Mouse (Mus musculus): Measurements from ENCODE around the gene Tmprss12. TPM values are rescaled to one million over a fixed set of nuclear protein-coding genes. Genes with fewer than 3 reads are reported as not detected.
"Not testable (repeated sequence)": the region's sequence is repeated elsewhere in the genome, so short reads cannot be mapped to it uniquely, and the experiment has no call there.

Tmprss12 gene
- total and polyA plus RNA-seq, 2 experiments from 2014 or later: not detected

DNA sequence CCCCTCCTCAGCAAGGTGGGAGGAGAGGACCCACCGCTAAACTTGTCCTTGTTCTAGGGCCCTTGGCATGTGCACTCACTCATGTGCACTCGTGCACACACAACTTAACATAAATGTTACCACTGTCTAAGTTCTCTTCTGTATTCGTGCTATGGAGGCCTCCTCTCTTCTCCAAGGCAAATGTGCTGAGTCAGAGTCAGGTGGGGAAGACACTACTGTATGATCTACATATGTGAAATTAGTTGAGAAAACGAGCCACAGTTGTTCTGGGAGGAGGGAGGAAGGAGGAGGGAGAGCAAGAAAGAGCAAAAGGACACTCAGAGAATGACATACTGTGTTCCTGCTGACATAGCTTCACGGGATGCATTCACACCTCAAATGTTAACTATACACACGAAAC is 19.9 kb downstream of the Tmprss12 start:
- Histone ChIP-seq H3K9me3 (ENCODE audit: low read length) (no peaks in the 10 kb centered on the region), H3K4me3 (ENCODE audit: low read depth, low read length) (no peak overlapping the region), H3K4me2 (ENCODE audit: low read depth) (no peak overlapping the region), H3K9ac (no peak overlapping the region), H3K36me3 (ENCODE audit: insufficient read depth) (no peaks in the 10 kb centered on the region), H3K4me1 (ENCODE audit: insufficient read depth) (no peaks in the 10 kb centered on the region), H3K27ac (ENCODE audit: low read depth, low read length) (no peak overlapping the region), H3K27me3 (ENCODE audit: insufficient read depth, low read length) (no peaks in the 10 kb centered on the region)
- DNase-seq (no peak), ATAC-seq (no peak)
- no peak for TF ChIP-seq CTCF (IDR thresholded peaks at IDR 0.05; ENCODE audit: low read depth)
- WGBS: 75% methylated on average over 6 of the region's 6 CpGs

GRCm38 (mm10) chr15:100301556-100301955 is 20.9 kb downstream of the Tmprss12 start:
- no peak for ATAC-seq
- 72% methylated on average over 15 of the region's 15 CpGs for WGBS
- Histone ChIP-seq H3K36me3 (ENCODE audit: insufficient read depth) (no peaks in the 10 kb centered on the region), H3K4me3 (ENCODE audit: low read depth, low read length) (no peak overlapping the region), H3K4me2 (ENCODE audit: low read depth) (no peak overlapping the region), H3K9ac (no peak overlapping the region), H3K27ac (ENCODE audit: low read depth, low read length) (no peak overlapping the region), H3K9me3 (ENCODE audit: low read length) (no peaks in the 10 kb centered on the region), H3K27me3 (ENCODE audit: insufficient read depth, low read length) (no peaks in the 10 kb centered on the region), H3K4me1 (ENCODE audit: insufficient read depth) (no peaks in the 10 kb centered on the region)
- TF ChIP-seq CTCF (IDR thresholded peaks at IDR 0.05; ENCODE audit: low read depth): no peak
- no peak for DNase-seq

GRCm38 (mm10) chr15:100303428-100304018 is 22.9 kb downstream of the Tmprss12 start:
- Histone ChIP-seq H3K36me3 (ENCODE audit: insufficient read depth) (no peaks in the 10 kb centered on the region), H3K9me3 (ENCODE audit: low read length) (no peaks in the 10 kb centered on the region), H3K4me2 (ENCODE audit: low read depth) (peak overlapping the region; percentile 87), H3K27ac (ENCODE audit: low read depth, low read length) (no peak overlapping the region), H3K4me3 (ENCODE audit: low read depth, low read length) (peak overlapping the region; percentile 52), H3K27me3 (ENCODE audit: insufficient read depth, low read length) (no peaks in the 10 kb centered on the region), H3K9ac (peak overlapping the region; percentile 72; the same call in 1 of the 2 replicates), H3K4me1 (ENCODE audit: insufficient read depth) (no peaks in the 10 kb centered on the region)
- DNase-seq: no peak
- no peak for ATAC-seq
- TF ChIP-seq CTCF (IDR thresholded peaks at IDR 0.05; ENCODE audit: low read depth): no peak
- 39% methylated on average over 8 of the region's 8 CpGs for WGBS

- H3K4me3 ChIP-seq (ENCODE audit: low read depth, low read length): peak within 1 kb of the TSS; percentile 52
- 2% methylated on average over 26 of the region's 30 CpGs for WGBS
- peak within 1 kb of the TSS; percentile 87 for H3K4me2 ChIP-seq (ENCODE audit: low read depth)
- H3K4me1 ChIP-seq (ENCODE audit: insufficient read depth): no peaks in the 10 kb centered on the region
- H3K36me3 ChIP-seq (ENCODE audit: insufficient read depth): no peaks in the 10 kb centered on the region
- peak within 1 kb of the TSS; percentile 72 for H3K9ac ChIP-seq
- no peak for TF ChIP-seq CTCF (IDR thresholded peaks at IDR 0.05; ENCODE audit: low read depth)
- H3K27ac ChIP-seq (ENCODE audit: low read depth, low read length): peak within 1 kb of the TSS; percentile 89
- H3K27me3 ChIP-seq (ENCODE audit: insufficient read depth, low read length): no peaks in the 10 kb centered on the region
- ATAC-seq (peak; percentile 82), DNase-seq (peak; percentile 89)
- no peaks in the 10 kb centered on the region for H3K9me3 ChIP-seq (ENCODE audit: low read length)
Measured at GRCm38 (mm10) chr15:100304019-100304991, 23.7 kb downstream of the Tmprss12 start, which contains the start of gene Mettl7a1. TSS of gene Mettl7a1 (plus strand) at chr15:100304140.

GRCm38 (mm10) chr15:100306201-100306600 is 25.6 kb downstream of the Tmprss12 start:
- Histone ChIP-seq H3K27ac (ENCODE audit: low read depth, low read length) (no peak overlapping the region), H3K27me3 (ENCODE audit: insufficient read depth, low read length) (no peaks in the 10 kb centered on the region), H3K4me3 (ENCODE audit: low read depth, low read length) (no peak overlapping the region), H3K4me2 (ENCODE audit: low read depth) (no peak overlapping the region), H3K36me3 (ENCODE audit: insufficient read depth) (no peaks in the 10 kb centered on the region), H3K4me1 (ENCODE audit: insufficient read depth) (no peaks in the 10 kb centered on the region), H3K9ac (no peak overlapping the region), H3K9me3 (ENCODE audit: low read length) (no peaks in the 10 kb centered on the region)
- 83% methylated on average over 2 of the region's 2 CpGs for WGBS
- no peak for TF ChIP-seq CTCF (IDR thresholded peaks at IDR 0.05; ENCODE audit: low read depth)
- ATAC-seq (no peak), DNase-seq (no peak)

DNA sequence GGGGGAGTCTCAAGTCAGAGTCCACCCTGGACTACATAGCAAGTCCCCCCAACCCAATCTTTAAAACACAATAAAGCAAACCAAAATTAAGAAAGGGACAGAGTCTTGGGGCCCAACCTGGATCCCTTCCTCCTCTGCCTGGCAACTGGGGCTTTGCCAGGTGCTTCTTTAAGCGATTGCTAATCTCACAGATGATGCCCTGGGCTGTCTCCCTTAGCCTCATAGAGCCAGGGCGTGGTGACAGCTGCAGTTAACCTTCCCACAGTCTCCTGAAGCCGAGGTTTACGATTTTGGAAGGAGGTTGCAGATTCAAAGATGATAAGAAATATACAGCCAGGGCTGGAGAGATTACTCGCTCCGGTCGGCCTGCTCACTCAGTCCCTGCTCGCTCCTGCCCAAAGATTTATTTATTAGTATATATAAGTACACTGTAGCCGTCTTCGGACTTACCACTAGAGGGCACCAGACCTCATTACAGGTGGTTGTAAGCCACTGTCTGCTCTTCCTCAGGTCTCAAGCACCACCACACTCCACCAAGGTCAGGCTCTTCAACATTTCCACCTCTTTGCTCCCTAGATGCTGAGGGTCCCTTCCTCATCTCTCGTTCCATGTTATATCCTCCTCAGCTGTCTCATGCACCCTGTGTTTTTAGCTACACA is 26.9 kb downstream of the Tmprss12 start:
- H3K36me3 ChIP-seq (ENCODE audit: insufficient read depth); H3K27me3 ChIP-seq (ENCODE audit: insufficient read depth, low read length); H3K9ac ChIP-seq; H3K4me1 ChIP-seq (ENCODE audit: insufficient read depth); H3K4me2 ChIP-seq (ENCODE audit: low read depth); H3K9me3 ChIP-seq (ENCODE audit: low read length); ATAC-seq; H3K4me3 ChIP-seq (ENCODE audit: low read depth, low read length); H3K27ac ChIP-seq (ENCODE audit: low read depth, low read length): not testable (repeated sequence)
- WGBS: 50% methylated on average over 11 of the region's 11 CpGs
- DNase-seq: peak; percentile 26
- peak; percentile 58 for TF ChIP-seq CTCF (IDR thresholded peaks at IDR 0.05; ENCODE audit: low read depth)
